Mouse (Mus musculus) spleen, postnatal 10 days (tissue): ENCODE measurements at regions not wholly inside any gene's neighbourhood (a gene's known extent, or its start where the extent isn't known, plus 50 kb on each side); places are given as distances from the start of the nearest gene placed in this dataset.

Source experiments
- DNase-seq, 2 experiments: peaks; one replicate each; pipeline ENCODE4 v3.0.0; 2021 to 2022; ENCODE audit warnings: low spot score in 2 of 2

GRCm38 (mm10) chr4:131372517-131372916, 428.3 kb downstream of the Matn1 start:
- no peak for DNase-seq

- DNase-seq, result no peak
These were observed 429.0 kb downstream of the Matn1 start for GRCm38 (mm10) chr4:131373172-131373571.

GRCm38 (mm10) chr4:131374527-131375290, 430.5 kb downstream of the Matn1 start:
- DNase-seq, result no peak

GRCm38 (mm10) chr4:131381063-131381462, 436.9 kb downstream of the Matn1 start:
- no peak for DNase-seq

GRCm38 (mm10) chr4:131381529-131381928, 437.3 kb downstream of the Matn1 start:
- no peak for DNase-seq

- DNase-seq, result no peak
These were observed 439.7 kb downstream of the Matn1 start for GRCm38 (mm10) chr4:131383862-131384261.

- DNase-seq, result no peak
These were observed 442.8 kb downstream of the Matn1 start for GRCm38 (mm10) chr4:131386961-131387360.

GRCm38 (mm10) chr4:131391119-131391923, 446.8 kb downstream of the Ptpru start:
- DNase-seq, result no peak

GRCm38 (mm10) chr4:131391924-131392297, 446.2 kb downstream of the Ptpru start:
- no peak for DNase-seq

GRCm38 (mm10) chr4:131392478-131392877, 445.6 kb downstream of the Ptpru start:
- DNase-seq, result no peak

GRCm38 (mm10) chr4:131396226-131396840, 441.8 kb downstream of the Ptpru start:
- DNase-seq, result no peak

- DNase-seq, result no peak
These were observed 440.9 kb downstream of the Ptpru start for GRCm38 (mm10) chr4:131397161-131397560.

GRCm38 (mm10) chr4:131400756-131401155, 437.3 kb downstream of the Ptpru start:
- peak; percentile 7 to 26 for DNase-seq

- no peak for DNase-seq
These were observed 436.8 kb downstream of the Ptpru start for GRCm38 (mm10) chr4:131401255-131401654.

- no peak for DNase-seq
These were observed 432.6 kb downstream of the Ptpru start for GRCm38 (mm10) chr4:131405376-131406017.

GRCm38 (mm10) chr4:131407464-131407863, 430.6 kb downstream of the Ptpru start:
- no peak for DNase-seq

GRCm38 (mm10) chr4:131408644-131409043, 429.4 kb downstream of the Ptpru start:
- DNase-seq, result no peak

- peak; percentile 7 to 52 for DNase-seq
These were observed 428.3 kb downstream of the Ptpru start for GRCm38 (mm10) chr4:131409805-131410204.

- no peak for DNase-seq
These were observed 426.2 kb downstream of the Ptpru start for GRCm38 (mm10) chr4:131411936-131412335.

- no peak for DNase-seq
These were observed 424.7 kb downstream of the Ptpru start for GRCm38 (mm10) chr4:131413380-131413779.

- no peak for DNase-seq
These were observed 422.6 kb downstream of the Ptpru start for GRCm38 (mm10) chr4:131415453-131415852.

GRCm38 (mm10) chr4:131416209-131416608, 421.9 kb downstream of the Ptpru start:
- DNase-seq, result no peak
